Mouse (Mus musculus) common myeloid progenitor, adult 5-6 weeks (primary cell): ENCODE measurements at regions not wholly inside any gene's neighbourhood (a gene's known extent, or its start where the extent isn't known, plus 50 kb on each side); places are given as distances from the start of the nearest gene placed in this dataset.

Experiments
- ATAC-seq: replicated peaks from 2 replicates; pipeline ENCODE4 v1.8.0; 2016; ENCODE audit warnings: low read depth, mild to moderate bottlenecking, moderate TSS enrichment, inconsistent platforms; ENCODE audit not compliant: poor library complexity, severe bottlenecking

DNA sequence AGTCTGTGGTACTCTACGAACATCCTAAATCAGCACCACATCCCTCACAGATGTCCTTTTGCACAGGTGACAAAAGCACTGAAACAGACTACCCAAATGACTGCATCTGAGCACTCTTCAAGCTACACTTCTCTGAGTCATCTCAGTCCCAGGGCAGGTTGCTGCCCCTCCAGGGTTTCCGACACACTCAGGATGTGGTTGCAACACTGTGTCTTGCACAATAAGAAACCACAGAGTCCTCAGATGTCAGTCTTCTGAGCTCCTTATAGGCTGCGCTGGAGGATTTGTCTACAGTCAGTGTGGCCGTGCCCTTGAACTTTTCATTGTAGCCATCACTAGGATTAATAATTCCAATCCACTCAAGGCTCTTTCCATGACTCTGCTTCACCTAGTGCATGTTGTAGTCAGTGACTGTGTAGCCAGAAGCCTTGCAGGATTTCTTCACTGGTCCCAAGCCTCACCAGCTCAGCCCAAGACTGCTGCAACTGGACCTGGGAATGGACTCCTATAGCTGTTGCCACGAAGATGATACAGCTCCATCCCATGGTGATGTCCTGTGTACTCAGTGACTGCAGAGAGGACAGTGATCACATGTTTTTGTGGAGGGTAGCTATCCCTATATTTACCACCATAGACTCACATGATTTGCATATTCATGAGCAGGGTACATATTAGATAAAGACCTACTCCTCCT is 1103.3 kb upstream of the Tenm3 start:
- peak; percentile 87 for ATAC-seq

DNA sequence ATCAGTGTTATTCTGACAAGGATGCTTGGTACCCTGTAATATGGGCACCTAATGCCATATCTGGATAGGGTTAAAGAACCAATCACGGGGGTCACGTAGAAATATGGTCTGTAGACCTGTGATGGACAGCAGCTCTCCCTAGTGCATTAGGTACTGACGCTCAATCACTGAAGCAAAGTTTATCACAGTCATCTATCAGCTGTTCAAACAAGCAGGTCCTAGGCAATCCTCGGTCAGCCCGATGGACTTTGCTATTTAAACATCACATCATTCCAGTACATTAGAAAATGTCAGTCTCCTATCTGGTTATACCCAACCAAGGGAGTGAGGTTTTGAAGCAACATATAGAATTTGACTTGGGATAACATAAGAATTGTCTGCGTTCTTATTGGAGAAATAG is 1088.4 kb upstream of the Tenm3 start:
- no peak for ATAC-seq

DNA sequence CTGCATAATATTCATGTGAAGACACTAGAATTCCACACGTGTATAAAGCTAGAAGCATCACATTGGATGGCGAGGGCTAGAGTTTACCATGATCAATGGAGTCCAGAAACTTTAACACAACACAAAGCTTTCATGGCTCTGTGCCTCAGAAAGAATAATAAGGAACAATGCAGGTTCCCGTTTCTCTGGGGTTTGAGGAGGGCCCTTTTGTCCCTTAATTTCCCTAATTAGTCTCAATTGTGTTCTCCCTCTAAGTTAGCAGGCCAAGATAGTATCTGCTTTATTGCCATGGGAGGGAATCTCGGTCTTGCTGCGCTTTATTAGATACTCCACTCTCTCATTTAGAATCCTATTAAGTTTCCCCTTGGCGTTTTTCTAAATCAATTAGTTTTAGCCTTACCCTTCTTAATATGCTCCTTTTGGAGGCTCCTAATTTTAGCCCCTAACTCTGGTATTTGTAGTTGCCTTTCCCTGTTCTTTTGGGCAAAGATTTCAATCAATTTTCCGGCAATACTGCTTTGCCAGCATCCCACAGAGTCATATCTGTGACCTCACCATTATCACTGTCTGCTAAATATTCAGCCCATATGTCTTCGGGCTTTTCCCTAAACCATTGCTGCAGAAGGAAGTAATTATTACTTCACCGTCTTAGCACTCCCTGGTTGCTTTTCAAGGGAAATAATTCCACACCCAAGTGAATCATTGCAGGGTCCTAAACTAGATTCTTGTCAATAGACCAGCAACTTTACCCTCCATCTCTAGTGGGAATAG is 1082.8 kb upstream of the Tenm3 start:
- ATAC-seq, result no peak

DNA sequence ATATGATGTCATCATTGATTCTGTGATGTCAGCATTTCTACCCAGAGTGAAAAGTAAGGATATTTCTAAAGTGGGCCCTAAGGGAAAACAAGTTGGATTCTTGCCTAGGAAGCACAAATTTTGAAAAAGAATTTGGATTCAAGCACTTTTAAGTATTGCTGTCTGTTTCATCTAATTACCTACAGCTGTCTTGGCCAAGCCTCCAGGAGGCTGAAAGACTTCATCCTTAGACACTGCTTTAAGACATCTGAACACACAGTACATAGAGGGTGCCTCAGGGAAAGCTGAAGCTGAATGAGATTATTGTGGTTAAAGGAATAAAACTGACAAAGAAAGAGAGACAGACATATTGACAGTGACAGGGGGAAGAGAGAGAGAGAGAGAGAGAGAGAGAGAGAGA is 1061.3 kb upstream of the Tenm3 start:
- ATAC-seq, result no peak

DNA sequence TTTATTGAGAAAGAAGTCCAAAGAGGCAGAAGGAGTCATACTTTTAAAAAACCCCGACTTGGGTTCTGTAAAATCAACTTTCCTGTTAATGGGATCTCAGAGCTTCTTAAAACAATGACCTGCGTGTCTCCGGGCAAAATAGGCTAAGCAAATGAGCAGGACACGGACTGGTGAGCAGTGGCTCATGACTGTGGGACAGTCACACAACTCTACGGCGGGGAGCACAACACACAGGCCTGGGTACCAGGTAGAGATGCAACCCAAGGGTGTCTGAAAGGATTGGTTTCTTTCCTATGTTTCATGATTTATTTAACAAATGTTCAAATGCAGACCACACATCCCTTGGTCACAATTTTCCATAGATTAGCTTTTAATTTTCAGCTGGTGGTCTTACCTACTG is 1058.3 kb upstream of the Tenm3 start:
- ATAC-seq, result no peak

DNA sequence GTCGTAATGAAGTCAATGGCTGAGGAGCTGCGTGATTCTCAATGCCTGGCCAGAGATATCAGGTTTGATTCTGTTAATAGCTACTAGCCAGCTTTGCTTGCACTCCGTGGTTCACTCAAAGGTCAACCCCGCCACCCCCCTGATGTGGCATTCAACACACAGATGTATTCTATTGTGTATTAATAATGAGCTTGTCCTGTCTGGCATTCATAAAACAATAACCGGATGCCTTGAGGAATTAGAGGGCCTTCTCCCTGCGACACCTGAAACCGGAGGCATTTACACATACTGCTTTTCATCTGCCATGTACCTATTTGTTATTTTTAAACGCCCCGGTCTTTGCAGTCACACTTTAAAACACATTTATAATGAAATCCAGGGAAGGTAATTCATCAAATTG is 1057.8 kb upstream of the Tenm3 start:
- ATAC-seq, result no peak
